In the genomic region with DNA sequence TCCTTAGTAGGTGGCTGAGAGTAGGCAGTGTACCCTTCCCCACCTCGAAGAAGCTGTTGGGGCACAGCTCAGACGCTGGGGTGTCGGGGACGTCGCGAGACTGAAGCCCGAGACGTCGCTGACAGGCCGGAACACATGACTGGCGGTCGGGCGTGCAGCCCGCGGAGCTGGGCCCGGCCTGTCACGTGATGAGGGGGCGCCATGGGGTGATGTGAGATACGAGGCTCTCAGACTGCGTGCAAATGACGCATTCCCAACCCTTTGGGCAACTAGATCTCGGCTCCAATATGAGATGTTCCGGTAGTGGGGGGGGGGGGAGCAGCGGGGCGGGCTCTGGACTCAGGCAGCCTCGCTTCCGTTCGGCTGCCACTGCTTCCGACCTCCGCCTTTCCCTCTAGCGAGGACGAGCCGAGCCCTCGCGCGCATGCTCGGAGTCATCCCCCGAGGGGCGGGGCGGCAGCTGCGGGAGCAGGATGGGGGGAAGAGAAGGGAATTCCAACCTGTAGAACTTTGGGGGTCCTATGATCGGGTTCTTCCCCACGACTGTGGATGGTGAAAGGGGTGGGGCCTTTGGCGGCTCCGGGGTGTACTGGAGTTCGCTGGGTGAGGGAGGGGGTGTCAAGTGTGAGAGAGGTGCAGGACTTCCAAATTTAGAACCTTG, we compare ENCODE assay signal across 8 mouse cellular contexts. TPM values are rescaled to one million over a fixed set of nuclear protein-coding genes. Genes with fewer than 3 reads are reported as not detected.
DNase-seq lines count a peak whose midpoint lies in the region; ATAC-seq and TF ChIP-seq lines count a peak whose summit lies in the region.

No protein-coding gene starts in this region.

- peak overlapping the region; percentile 77 to 88 for H3K4me3 ChIP-seq in ES-E14 (ENCODE audit: insufficient read depth in 1 of 2, low read depth in 1 of 2, low read length in 2 of 2, poor library complexity in 1 of 2, severe bottlenecking in 1 of 2)
- peak overlapping the region; percentile 71 for H3K4me3 ChIP-seq in forebrain, embryonic 16.5 days (replicated peaks; ENCODE audit: low read length)
- H3K4me3 ChIP-seq in layer of hippocampus, adult 2 months: peak overlapping the region; percentile 96
- peak overlapping the region; percentile 76 for H3K4me3 ChIP-seq in lung, embryonic 14.5 days (ENCODE audit: low read depth, low read length)
- peak overlapping the region; percentile 78 for H3K4me3 ChIP-seq in olfactory bulb, adult 2 months (ENCODE audit: insufficient read depth, low read depth, low read length)
- peak overlapping the region; percentile 67 for H3K4me3 ChIP-seq in thymus, adult 2 months (ENCODE audit: control insufficient read depth, insufficient read depth, low read length)

- H3K4me1 ChIP-seq in ES-E14 (ENCODE audit: control insufficient read depth in 2 of 2, insufficient read depth in 2 of 2, low read length in 2 of 2, poor library complexity in 1 of 2): peaks cover 0 to 3% of the 10 kb centered on the region in 2 experiments; a peak in 2 of 4 replicates
- peaks cover 7% of the 10 kb centered on the region for H3K4me1 ChIP-seq in forebrain, embryonic 16.5 days (replicated peaks; ENCODE audit: control insufficient read depth, insufficient read depth, low read length)
- H3K4me1 ChIP-seq in lung, embryonic 14.5 days (ENCODE audit: insufficient read depth): 0 out of 2 replicates have a peak, but pooled peaks cover 6% of the 10 kb centered on the region
- peaks cover 4% of the 10 kb centered on the region for H3K4me1 ChIP-seq in olfactory bulb, adult 2 months (ENCODE audit: control insufficient read depth, insufficient read depth, low read length)
- peaks cover 2% of the 10 kb centered on the region; the same call in 1 of the 2 replicates for H3K4me1 ChIP-seq in thymus, adult 2 months (replicated peaks; ENCODE audit: control insufficient read depth, insufficient read depth, low read length)

- under 1% methylated on average over 44 of the region's 46 CpGs for WGBS in forebrain, embryonic 16.5 days
- WGBS in lung, embryonic 14.5 days: under 1% methylated on average over 43 of the region's 46 CpGs
- WGBS in olfactory bulb, adult 2 months: under 1% methylated on average over 46 of the region's 46 CpGs
- WGBS in thymus, adult 2 months: under 1% methylated on average over 46 of the region's 46 CpGs

- DNase-seq in ES-E14 (ENCODE audit: low read depth, low spot score): peak; percentile 75
- DNase-seq in cerebellum, adult 11-12 months: peak; percentile 96
- peak; percentile 91 to 94 for DNase-seq in heart, postnatal 36 days
- DNase-seq in layer of hippocampus, adult 2 months (ENCODE audit: low spot score in 2 of 2): peak; percentile 94 to 97
- peak; percentile 96 for DNase-seq in lung, embryonic 14.5 days
- peak; percentile 94 for DNase-seq in thymus, adult 2 months

- peak overlapping the region; percentile 93 for H3K4me2 ChIP-seq in forebrain, embryonic 16.5 days (ENCODE audit: low read length)
- H3K4me2 ChIP-seq in lung, embryonic 14.5 days: peak overlapping the region; percentile 90

- ATAC-seq in forebrain, embryonic 16.5 days: peak; percentile 94
- peak; percentile 95 for ATAC-seq in lung, embryonic 14.5 days (ENCODE audit: insufficient read depth)

- intact Hi-C loops in heart, postnatal 36 days (cut with DNase I): loop anchor here (1.0 to 2.0 kb wide), 3 partner anchors 27 to 41 kb away; partner anchors contain the start of gene Hsd3b7

- peaks cover 7% of the 10 kb centered on the region; the same call in 1 of the 2 replicates for H3K36me3 ChIP-seq in ES-E14 (ENCODE audit: control insufficient read depth, insufficient read depth, low read length, poor library complexity, severe bottlenecking)
- no peaks in the 10 kb centered on the region for H3K36me3 ChIP-seq in forebrain, embryonic 16.5 days (ENCODE audit: control insufficient read depth, insufficient read depth)
- peaks cover 28% of the 10 kb centered on the region for H3K36me3 ChIP-seq in lung, embryonic 14.5 days (ENCODE audit: insufficient read depth)
- H3K36me3 ChIP-seq in thymus, adult 2 months (ENCODE audit: control insufficient read depth, insufficient read depth, low read length): peaks cover 3% of the 10 kb centered on the region; the same call in 1 of the 2 replicates

- peak overlapping the region; percentile 85 for H3K9ac ChIP-seq in ES-E14 (ENCODE audit: insufficient read depth, low read depth, low read length, poor library complexity, severe bottlenecking)
- peak overlapping the region; percentile 67 for H3K9ac ChIP-seq in forebrain, embryonic 16.5 days (replicated peaks; ENCODE audit: low read depth, low read length)
- peak overlapping the region; percentile 62 for H3K9ac ChIP-seq in lung, embryonic 14.5 days

- H3K27ac ChIP-seq in ES-E14 (ENCODE audit: insufficient read depth, low read depth, low read length, poor library complexity, severe bottlenecking): peak overlapping the region; percentile 46
- H3K27ac ChIP-seq in forebrain, embryonic 16.5 days (ENCODE audit: low read length): peak overlapping the region; percentile 80
- peak overlapping the region; percentile 98 for H3K27ac ChIP-seq in layer of hippocampus, adult 2 months
- H3K27ac ChIP-seq in lung, embryonic 14.5 days (ENCODE audit: low read depth): peak overlapping the region; percentile 91
- peak overlapping the region; percentile 97 for H3K27ac ChIP-seq in olfactory bulb, adult 2 months (ENCODE audit: insufficient read depth, low read depth, low read length)
- peak overlapping the region; percentile 89 for H3K27ac ChIP-seq in thymus, adult 2 months (ENCODE audit: control insufficient read depth, insufficient read depth, low read length)

- peak; percentile 72 for TF ChIP-seq POLR2A in olfactory bulb, adult 2 months (IDR thresholded peaks at IDR 0.05; ENCODE audit: insufficient read depth, low read depth, low read length)
- peak; percentile 32; the same call in 1 of the 2 replicates for TF ChIP-seq POLR2A in thymus, adult 2 months (IDR thresholded peaks at IDR 0.05; ENCODE audit: control insufficient read depth, extremely low read depth, insufficient read depth, low read length, poor library complexity)

- TF ChIP-seq CTCF in layer of hippocampus, adult 2 months (conservative IDR thresholded peaks at IDR 0.05): no peak
- TF ChIP-seq CTCF in lung, embryonic 14.5 days (IDR thresholded peaks at IDR 0.05; ENCODE audit: low read depth): no peak
- TF ChIP-seq CTCF in olfactory bulb, adult 2 months (IDR thresholded peaks at IDR 0.05; ENCODE audit: insufficient read depth, low read depth, low read length): no peak
- peak; percentile 55 for TF ChIP-seq CTCF in thymus, adult 2 months (IDR thresholded peaks at IDR 0.05; ENCODE audit: borderline replicate concordance, control insufficient read depth, extremely low read depth, insufficient read depth, low read length, poor library complexity)

- in situ Hi-C loops in ES-E14 (cut with MboI; ENCODE audit: low sequenced_read_pairs in 2 of 2, unreplicated experiment in 2 of 2): no loop called here

- H3K27me3 ChIP-seq in forebrain, embryonic 16.5 days (replicated peaks; ENCODE audit: control insufficient read depth, insufficient read depth, low read length): no peaks in the 10 kb centered on the region
- no peaks in the 10 kb centered on the region for H3K27me3 ChIP-seq in lung, embryonic 14.5 days (ENCODE audit: insufficient read depth, low read length)
- no peaks in the 10 kb centered on the region for H3K27me3 ChIP-seq in thymus, adult 2 months (ENCODE audit: control insufficient read depth, insufficient read depth, low read length)

- H3K9me3 ChIP-seq in ES-E14 (ENCODE audit: control insufficient read depth, insufficient read depth, low read depth, low read length): no peaks in the 10 kb centered on the region
- H3K9me3 ChIP-seq in forebrain, embryonic 16.5 days (ENCODE audit: control insufficient read depth, low read length): no peaks in the 10 kb centered on the region
- no peaks in the 10 kb centered on the region for H3K9me3 ChIP-seq in lung, embryonic 14.5 days (ENCODE audit: low read depth, low read length)

RNA-seq across cellular contexts. Expression of gene Stx1b, which starts 17.1 kb away (rescaled TPM):
- 1.4 and 1.7 TPM in 2 replicates for total RNA-seq in ES-E14 (2012; rRNA removed)
- 37.9 and 50.8 TPM in 2 replicates for polyA plus RNA-seq in forebrain, embryonic 16.5 days (2015; fragmentation: Nextera tagmentation; extraction: Ambion mirVana)
- total RNA-seq in heart, postnatal 36 days (2021): 1 to 10 TPM in 1 of 2 experiments, under 1 TPM in 1; 0.53 to 1.1 TPM
- total RNA-seq in layer of hippocampus, adult 2 months (2021): 100 to 1,000 TPM; 336 to 351 TPM
- polyA plus RNA-seq in lung, embryonic 14.5 days (2014; fragmentation: Nextera tagmentation; extraction: Ambion mirVana): 2.0 and 2.8 TPM in 2 replicates
- 303 TPM in 1 of 2 replicates, not detected in the other for polyA plus RNA-seq in olfactory bulb, adult 2 months (2012; ENCODE audit: insufficient read depth, insufficient read length, low replicate concordance, missing spikeins)
- 3.4 and 4.2 TPM in 2 replicates for polyA plus RNA-seq in thymus, adult 2 months (2012; rRNA removed)

RNA-seq across cellular contexts. Expression of gene Stx4a, which starts 17.4 kb away (rescaled TPM):
- total RNA-seq in ES-E14 (2012; rRNA removed): 20.9 and 23.7 TPM in 2 replicates
- 17.8 and 22.2 TPM in 2 replicates for polyA plus RNA-seq in forebrain, embryonic 16.5 days (2015; fragmentation: Nextera tagmentation; extraction: Ambion mirVana)
- total RNA-seq in heart, postnatal 36 days (2021): 10 to 100 TPM; 63.2 to 72.7 TPM
- total RNA-seq in layer of hippocampus, adult 2 months (2021): 10 to 100 TPM; 60.2 to 64.6 TPM
- 19.7 and 21.8 TPM in 2 replicates for polyA plus RNA-seq in lung, embryonic 14.5 days (2014; fragmentation: Nextera tagmentation; extraction: Ambion mirVana)
- not detected in 2 replicates for polyA plus RNA-seq in olfactory bulb, adult 2 months (2012; ENCODE audit: insufficient read depth, insufficient read length, low replicate concordance, missing spikeins)
- 76.1 and 93.3 TPM in 2 replicates for polyA plus RNA-seq in thymus, adult 2 months (2012; rRNA removed)

RNA-seq across cellular contexts. Expression of gene Zfp646, which starts 34.6 kb away (rescaled TPM):
- total RNA-seq in ES-E14 (2012; rRNA removed): 44.7 and 52.5 TPM in 2 replicates
- polyA plus RNA-seq in forebrain, embryonic 16.5 days (2015; fragmentation: Nextera tagmentation; extraction: Ambion mirVana): 14.4 and 15.4 TPM in 2 replicates
- 10 to 100 TPM; 17.2 to 19.3 TPM for total RNA-seq in heart, postnatal 36 days (2021)
- total RNA-seq in layer of hippocampus, adult 2 months (2021): 10 to 100 TPM; 33.3 to 35.8 TPM
- polyA plus RNA-seq in lung, embryonic 14.5 days (2014; fragmentation: Nextera tagmentation; extraction: Ambion mirVana): 16.7 and 17.4 TPM in 2 replicates
- not detected in 2 replicates for polyA plus RNA-seq in olfactory bulb, adult 2 months (2012; ENCODE audit: insufficient read depth, insufficient read length, low replicate concordance, missing spikeins)
- 61.3 and 64.2 TPM in 2 replicates for polyA plus RNA-seq in thymus, adult 2 months (2012; rRNA removed)

RNA-seq across cellular contexts. Expression of gene Zfp668, which starts 35.2 kb away (rescaled TPM):
- 8.6 and 11.3 TPM in 2 replicates for total RNA-seq in ES-E14 (2012; rRNA removed)
- polyA plus RNA-seq in forebrain, embryonic 16.5 days (2015; fragmentation: Nextera tagmentation; extraction: Ambion mirVana): 43.4 and 45.4 TPM in 2 replicates
- total RNA-seq in heart, postnatal 36 days (2021): 1 to 10 TPM; 3.9 to 4.3 TPM
- total RNA-seq in layer of hippocampus, adult 2 months (2021): 10 to 100 TPM; 24.3 to 25.7 TPM
- polyA plus RNA-seq in lung, embryonic 14.5 days (2014; fragmentation: Nextera tagmentation; extraction: Ambion mirVana): 16.6 and 19.4 TPM in 2 replicates
- not detected in 2 replicates for polyA plus RNA-seq in olfactory bulb, adult 2 months (2012; ENCODE audit: insufficient read depth, insufficient read length, low replicate concordance, missing spikeins)
- polyA plus RNA-seq in thymus, adult 2 months (2012; rRNA removed): 23.9 and 34.9 TPM in 2 replicates

RNA-seq across cellular contexts. Expression of gene Hsd3b7, which starts 41.1 kb away (rescaled TPM):
- total RNA-seq in ES-E14 (2012; rRNA removed): 14.7 and 22.5 TPM in 2 replicates
- polyA plus RNA-seq in forebrain, embryonic 16.5 days (2015; fragmentation: Nextera tagmentation; extraction: Ambion mirVana): 7.3 and 10.7 TPM in 2 replicates
- total RNA-seq in heart, postnatal 36 days (2021): 10 to 100 TPM; 12.6 to 13.1 TPM
- 1 to 10 TPM; 7.0 to 8.8 TPM for total RNA-seq in layer of hippocampus, adult 2 months (2021)
- 13.6 and 18.3 TPM in 2 replicates for polyA plus RNA-seq in lung, embryonic 14.5 days (2014; fragmentation: Nextera tagmentation; extraction: Ambion mirVana)
- polyA plus RNA-seq in olfactory bulb, adult 2 months (2012; ENCODE audit: insufficient read depth, insufficient read length, low replicate concordance, missing spikeins): not detected in 2 replicates
- polyA plus RNA-seq in thymus, adult 2 months (2012; rRNA removed): 25.9 and 30.1 TPM in 2 replicates

Comparison
In these comparisons a context has a peak if more than half of its experiments do, and no peak if none do; other contexts are left out.
1. Peak in every context shown above with its lines: DNase-seq, ATAC-seq, H3K4me3 ChIP-seq and H3K27ac ChIP-seq.
2. H3K27ac ChIP-seq: peak in every context shown above with its lines; median percentile 98 in layer of hippocampus, adult 2 months; 97 in olfactory bulb, adult 2 months; 91 in lung, embryonic 14.5 days; 89 in thymus, adult 2 months; 80 in forebrain, embryonic 16.5 days; 46 in ES-E14.